Mouse (Mus musculus) c-Kit-negative CD71-positive TER-119-positive erythroid progenitor cells, embryonic 14.5 days (primary cell): ENCODE data around the gene Plagl2.
A peak's percentile ranks its signal among the peaks of the same experiment; 100 is the strongest.

ENCODE experiments used
- DNase-seq: peaks from one replicate; pipeline ENCODE4 v3.0.0-alpha.2; 2013; ENCODE audit warnings: low read depth, low spot score

The Plagl2 gene

DNA sequence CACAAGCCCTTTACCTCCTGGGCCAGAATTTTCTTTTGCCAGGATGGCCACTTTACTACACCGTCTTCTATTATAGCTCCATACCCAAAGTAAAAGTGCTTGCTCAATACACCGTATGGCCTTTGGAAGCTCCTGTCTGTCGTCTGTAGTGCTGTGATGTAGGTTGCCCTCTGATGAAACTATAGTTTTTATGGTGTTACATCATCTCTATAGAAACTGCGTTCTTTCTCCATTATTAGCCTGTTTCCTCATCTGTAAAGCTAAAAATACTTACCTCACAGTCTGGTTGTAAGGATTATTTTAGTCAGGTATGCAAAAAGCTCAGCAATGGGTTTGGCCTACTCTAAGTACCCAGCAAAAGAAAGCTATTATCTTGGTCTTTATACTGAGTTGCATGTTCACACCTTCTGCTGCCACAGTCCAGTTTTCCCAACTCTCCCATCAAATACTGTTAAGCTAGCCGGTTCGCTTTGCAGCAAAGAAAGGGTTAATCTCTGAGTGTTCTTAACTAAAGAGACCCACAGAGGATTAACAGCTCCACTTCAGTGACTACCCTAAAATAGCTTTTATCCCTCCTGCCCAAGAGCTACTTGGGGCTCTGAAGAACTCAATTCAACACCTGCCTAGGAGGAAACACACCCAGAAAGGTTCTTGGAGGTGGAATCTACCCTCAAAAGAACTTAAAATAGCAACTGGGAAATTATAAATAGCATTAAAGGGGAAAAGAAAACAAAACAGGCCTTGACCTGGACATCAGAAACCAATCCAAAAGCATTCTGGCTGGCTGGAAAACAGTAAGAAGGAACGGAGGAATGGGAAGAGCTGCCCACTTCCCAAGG, 2.0 kb downstream of the Plagl2 start:
- DNase-seq: no peak

DNA sequence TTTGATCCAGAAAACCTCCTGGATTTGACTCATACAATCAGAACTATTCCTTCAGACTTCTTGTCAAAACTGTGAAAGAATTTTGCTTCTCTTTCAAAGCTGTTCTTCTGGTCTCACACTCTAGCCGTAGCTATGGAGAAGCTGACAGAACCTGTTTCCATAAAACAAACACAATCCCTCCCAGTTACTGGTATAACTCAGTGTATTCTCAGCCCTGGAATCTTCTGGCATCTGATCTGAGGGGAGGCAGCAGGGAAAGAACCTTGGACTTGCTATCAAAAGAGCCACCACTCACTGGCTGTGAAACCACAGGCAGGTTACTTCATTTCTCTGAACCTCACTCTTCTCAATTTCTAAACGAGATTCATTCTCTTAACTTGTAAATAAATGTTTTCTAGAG, 2.8 kb downstream of the Plagl2 start:
- no peak for DNase-seq

DNA sequence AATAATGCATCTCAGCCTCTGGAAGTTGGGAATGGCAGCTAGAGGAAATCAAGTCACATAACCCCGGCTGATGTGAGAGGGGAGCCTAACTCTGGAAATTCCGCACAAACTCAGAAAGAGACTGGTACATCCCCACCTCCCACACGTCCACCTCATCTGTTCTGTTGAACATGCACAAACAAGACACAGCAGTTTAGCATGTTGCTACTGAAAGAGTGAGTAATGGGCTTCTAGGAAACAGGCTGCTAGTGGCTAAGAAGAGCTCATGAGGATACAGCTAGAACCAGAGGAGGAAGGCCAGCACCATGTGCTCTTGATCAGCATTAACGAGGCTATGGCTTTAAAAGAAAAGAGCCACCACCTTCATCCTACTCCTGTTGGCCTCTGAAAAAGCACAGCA, 3.3 kb downstream of the Plagl2 start:
- DNase-seq: no peak

- no peak for DNase-seq
These were observed 4.0 kb downstream of the Plagl2 start for GRCm38 (mm10) chr2:153237193-153237592.

GRCm38 (mm10) chr2:153228523-153228922, 12.7 kb downstream of the Plagl2 start:
- DNase-seq: no peak

DNA sequence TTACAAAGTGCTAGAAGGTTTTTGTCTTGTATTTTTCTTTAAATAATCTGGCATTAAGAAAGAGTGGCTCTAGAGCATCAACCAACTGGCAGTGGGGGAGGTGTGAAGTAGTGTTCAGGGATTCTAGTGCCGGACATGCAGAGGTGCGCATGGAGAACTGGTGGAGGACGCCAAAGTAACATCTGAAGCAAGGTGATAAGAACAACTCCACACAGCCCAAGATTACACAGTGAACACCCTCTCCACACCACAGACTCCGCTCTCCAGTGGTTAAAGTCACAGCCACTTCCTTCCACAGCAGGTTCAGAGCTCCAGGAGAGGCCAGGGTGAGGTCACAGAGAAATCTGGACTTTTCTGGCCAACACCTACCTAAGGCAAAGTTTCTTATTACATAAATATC, 13.3 kb downstream of the Plagl2 start:
- DNase-seq: peak; percentile 64

DNA sequence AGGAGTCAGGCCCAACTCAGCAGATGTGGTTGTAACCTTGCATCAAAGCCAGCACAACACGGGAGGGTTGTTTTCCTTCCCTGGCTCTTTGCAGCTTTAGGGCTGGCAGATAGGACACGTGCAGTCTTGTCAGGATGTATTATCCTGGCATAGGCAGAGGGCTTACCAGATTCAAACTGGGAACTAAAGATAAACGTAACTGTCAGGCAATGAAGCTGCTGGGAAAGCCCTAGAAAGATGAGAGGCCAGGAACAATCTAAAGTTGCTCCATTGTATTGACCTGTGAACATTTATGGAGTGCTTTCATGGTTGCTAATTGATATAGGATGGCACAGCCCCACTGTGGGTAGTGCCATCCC, 15.7 kb downstream of the Plagl2 start:
- no peak for DNase-seq

- DNase-seq: no peak
These were observed 16.2 kb downstream of the Plagl2 start, which contains the start of gene Tspyl3 for GRCm38 (mm10) chr2:153224946-153225594. TSS of gene Tspyl3 (minus strand) at chr2:153225441.

DNA sequence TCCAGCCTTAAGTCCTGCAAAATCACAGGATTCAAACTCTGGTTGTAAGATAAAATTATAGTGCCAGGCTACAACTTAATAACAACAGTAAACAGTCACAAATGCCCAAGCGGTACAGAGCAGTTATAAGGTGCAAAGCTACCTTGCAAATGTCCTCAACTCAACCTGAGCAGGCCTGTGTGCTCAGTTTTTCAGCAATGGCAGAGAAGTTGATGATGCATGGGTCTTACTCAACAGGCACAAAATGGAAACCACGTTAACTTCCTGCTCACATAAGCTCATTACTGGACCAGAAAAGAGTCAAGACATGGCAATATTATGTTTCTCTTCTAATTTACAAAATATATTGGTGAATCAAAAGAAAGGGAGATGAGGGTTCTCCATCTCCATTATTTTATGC, 18.7 kb downstream of the Plagl2 start:
- DNase-seq: no peak

DNA sequence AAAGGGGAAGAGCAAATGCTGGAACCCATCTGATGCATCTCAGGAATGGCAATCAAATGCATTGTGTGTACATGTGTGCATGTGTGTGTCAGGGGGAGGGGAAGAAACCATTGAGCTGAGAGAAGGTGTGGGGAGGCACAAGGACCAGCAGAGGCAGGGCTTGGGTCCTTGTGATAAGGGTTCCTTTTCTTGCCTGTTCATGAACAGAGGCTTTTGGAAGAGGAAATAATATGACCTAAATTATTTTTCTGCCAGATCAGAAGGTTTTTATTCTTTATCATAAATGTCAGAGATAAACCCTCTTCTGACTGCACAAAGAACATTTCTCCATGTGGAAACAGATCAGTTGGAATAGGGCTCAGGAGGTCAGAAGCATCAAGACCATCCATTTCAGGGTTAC, 19.1 kb downstream of the Plagl2 start:
- no peak for DNase-seq

- DNase-seq: no peak
These were observed 19.6 kb downstream of the Plagl2 start for GRCm38 (mm10) chr2:153221620-153222019.

DNA sequence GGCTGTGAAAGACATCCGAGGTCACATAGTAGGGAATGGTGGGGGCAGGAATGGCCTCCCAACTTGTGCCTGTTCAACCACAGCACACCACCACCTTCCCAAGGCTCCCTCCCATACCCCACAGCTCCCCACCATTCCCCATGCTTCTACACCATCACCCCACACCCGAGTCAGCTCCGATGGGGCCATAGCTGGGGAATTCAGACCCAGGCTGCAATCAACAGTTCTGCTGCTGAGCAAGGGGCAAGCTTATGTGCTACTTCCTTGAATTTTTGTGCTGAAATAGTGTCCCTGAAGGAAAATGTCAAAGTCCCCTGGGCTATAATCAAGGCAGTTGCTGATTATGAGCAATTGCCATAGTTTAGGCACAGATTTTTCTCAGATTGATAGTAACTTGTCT, 22.7 kb downstream of the Plagl2 start:
- DNase-seq: no peak

DNA sequence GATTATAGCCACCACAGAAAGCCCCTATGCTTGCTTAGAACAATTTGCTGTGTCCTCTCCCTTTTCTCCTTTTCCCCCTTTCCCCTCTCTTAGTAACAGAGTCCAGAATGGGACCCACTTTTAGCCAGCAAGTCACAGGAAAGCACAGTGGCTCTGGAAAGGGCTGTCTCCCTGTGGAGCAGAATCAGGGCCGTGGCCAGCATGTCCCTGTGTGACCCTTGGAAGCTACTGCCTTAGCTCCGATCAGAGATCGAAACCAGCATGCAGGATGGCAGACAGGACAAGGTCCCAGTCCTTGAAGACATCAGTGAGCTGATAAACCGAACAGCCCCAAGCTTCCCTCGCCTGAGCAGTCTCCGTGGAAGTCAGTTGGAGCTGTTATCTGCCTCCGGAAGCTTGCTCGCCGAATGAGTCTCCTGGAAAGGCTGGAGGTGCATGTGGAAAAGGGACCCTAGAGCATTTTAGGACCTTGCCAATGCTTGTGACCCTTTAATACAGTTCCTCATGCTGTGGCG, 23.3 kb downstream of the Plagl2 start:
- no peak for DNase-seq

DNA sequence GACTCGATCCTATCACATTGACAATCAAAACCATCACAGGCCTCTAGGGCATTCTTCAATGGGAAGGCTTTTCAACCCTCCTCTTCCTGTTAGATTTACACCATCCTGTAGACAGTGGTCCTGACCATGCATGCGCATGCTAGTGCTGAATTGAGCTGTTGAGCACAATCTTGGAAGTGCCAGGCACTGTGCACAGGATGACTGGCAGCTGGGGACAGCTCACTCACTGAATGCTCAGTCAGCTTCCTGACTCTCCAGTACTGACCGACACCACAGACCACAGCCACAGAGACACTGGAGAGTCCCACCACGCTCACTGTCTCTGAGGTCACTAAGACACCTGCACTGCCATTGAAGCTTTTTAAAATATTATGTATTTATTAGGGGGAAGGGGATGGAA, 25.8 kb downstream of the Plagl2 start:
- no peak for DNase-seq

DNA sequence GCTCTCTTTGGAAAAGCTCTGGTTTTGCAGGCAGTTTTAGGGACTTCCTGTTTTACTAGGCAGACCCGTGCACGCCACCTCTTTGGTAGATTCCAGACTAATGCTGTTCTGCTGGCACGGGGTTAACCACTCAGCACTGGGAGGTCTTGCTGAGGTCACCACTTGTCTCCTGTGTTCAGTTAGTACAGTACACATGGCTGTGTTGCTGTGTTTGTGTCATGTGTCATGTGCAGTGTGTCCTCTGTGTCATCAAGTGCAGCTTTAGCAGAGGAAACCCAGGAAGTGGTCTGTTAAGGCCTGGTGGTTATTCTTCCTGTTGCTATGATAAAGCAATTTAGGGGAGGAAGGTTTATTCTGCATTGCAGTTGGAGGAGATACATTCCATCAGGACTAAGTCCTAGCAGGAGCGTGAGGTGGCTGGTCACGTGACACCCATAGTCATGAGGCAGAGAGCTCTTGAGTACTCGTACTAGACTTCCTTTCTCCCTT, 26.4 kb downstream of the Plagl2 start:
- DNase-seq: no peak

GRCm38 (mm10) chr2:153213351-153213750, 27.9 kb downstream of the Plagl2 start:
- no peak for DNase-seq

DNA sequence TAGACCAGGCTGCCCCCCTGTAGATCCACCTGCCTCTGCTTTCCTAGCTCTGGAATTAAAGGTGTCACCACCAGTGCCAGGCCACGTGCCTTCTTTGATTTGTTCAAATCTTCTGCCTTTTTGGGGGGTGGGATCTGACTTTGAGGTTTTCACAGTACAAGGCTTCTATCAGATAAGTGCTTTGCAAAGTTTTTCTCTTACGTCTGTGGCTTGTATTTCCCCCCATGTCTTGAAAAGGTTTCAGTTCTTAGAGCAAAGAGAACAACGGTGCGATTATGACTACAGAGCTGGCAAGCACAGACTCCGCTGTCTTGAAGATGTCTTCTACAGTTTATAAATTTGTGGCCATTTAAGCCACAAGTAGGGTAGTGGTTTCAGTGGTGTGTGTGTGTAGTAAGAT, 29.8 kb downstream of the Plagl2 start:
- DNase-seq: no peak

GRCm38 (mm10) chr2:153209286-153209685, 31.9 kb downstream of the Plagl2 start:
- no peak for DNase-seq

DNA sequence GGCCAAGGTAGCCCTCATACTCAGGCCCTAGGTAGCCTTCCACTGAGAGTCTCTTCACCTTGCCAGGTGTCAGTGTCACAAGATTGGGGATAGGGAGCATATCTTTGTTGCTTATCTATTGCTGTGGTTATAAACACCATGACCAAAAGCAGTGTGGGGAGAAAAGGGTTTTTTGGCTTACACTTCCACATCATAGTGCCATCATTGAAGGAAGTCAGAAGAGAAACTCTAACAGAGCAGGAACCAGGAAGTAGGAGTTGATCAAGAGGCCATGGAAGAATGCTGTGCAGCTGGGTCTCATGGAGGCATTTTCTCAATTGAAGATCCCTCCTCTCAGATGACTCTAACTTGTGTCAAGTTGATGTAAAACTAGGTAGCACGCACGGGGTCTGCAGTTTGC, 33.1 kb downstream of the Plagl2 start:
- DNase-seq: no peak

GRCm38 (mm10) chr2:153202766-153203165, 38.5 kb downstream of the Plagl2 start:
- DNase-seq: no peak

- DNase-seq: no peak
These were observed 42.1 kb downstream of the Plagl2 start for GRCm38 (mm10) chr2:153199114-153199513.

DNA sequence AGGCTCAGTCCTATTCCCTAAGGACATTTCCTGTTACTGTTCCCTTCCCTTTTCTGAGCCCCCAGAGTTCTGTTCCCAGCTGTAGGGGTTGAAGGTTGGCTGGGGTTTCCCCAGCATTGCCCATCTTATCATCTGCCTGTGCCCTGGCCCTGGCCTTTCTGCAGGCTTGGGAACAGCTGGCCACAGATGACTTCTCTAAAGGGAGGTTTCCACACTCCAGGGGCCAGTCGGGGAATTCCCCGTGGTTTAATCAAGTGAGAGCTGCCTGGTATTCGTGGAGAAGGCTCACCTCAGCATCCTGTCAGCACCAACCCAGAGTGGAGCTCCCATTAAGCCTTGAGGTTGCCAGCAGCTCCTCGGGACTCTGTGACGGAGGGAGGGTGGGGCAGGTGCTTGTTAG, 42.7 kb downstream of the Plagl2 start:
- DNase-seq: no peak

DNA sequence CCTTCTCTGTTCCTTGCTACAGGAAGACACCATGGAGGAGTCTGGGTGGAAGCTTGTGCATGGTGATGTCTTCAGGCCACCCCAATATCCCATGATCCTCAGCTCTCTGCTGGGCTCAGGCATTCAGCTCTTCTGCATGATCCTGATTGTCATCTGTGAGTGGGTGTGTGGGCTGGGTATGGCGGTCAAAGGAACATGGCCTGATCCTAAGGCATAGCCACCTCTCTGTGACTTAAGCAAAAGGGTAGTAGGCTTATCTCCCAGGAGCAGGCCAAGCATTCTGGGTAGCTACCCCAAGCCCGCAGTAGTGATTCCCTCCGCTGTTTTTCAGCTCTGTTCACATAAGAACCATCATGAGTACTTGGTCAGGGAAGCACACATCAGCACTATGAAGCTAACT, 47.0 kb downstream of the Plagl2 start:
- no peak for DNase-seq
